Comparison of ENCODE assay signal across 8 mouse cellular contexts in genomic region chr10:58496732-58497131, GRCm38 (mm10). TPM values are rescaled to one million over a fixed set of nuclear protein-coding genes. Genes with fewer than 3 reads are reported as not detected.
DNase-seq lines count a peak whose midpoint lies in the region; ATAC-seq and TF ChIP-seq lines count a peak whose summit lies in the region.

No protein-coding gene starts in this region.

- no peak for TF ChIP-seq RAD21 in MEL (IDR thresholded peaks at IDR 0.05; ENCODE audit: low read depth, low read length)

- H3K79me2 ChIP-seq in MEL (ENCODE audit: control insufficient read depth, insufficient read depth, low read length, poor library complexity), result no peaks in the 10 kb centered on the region; the same call in 1 of the 2 replicates

- no peak for TF ChIP-seq POLR2A in MEL (IDR thresholded peaks at IDR 0.05; ENCODE audit: control insufficient read depth in 1 of 2, insufficient read depth in 1 of 2, low read depth in 1 of 2, low read length in 2 of 2, poor library complexity in 1 of 2)

- peak overlapping the region; percentile 73; the same call in 1 of the 2 replicates for H3K9ac ChIP-seq in liver, embryonic 11.5 days (ENCODE audit: low read depth, low read length)
- peak overlapping the region; percentile 77 for H3K9ac ChIP-seq in MEL (ENCODE audit: control insufficient read depth, low read depth, low read length, poor library complexity, severe bottlenecking)
- H3K9ac ChIP-seq in hindbrain, embryonic 15.5 days, result peak overlapping the region; percentile 55; the same call in 1 of the 2 replicates

- peaks cover 13% of the 10 kb centered on the region for H3K36me3 ChIP-seq in liver, embryonic 11.5 days (ENCODE audit: control insufficient read depth, insufficient read depth, low read length)
- H3K36me3 ChIP-seq in MEL (ENCODE audit: control insufficient read depth in 1 of 2, insufficient read depth in 2 of 2, low read length in 2 of 2), result peaks cover 3 to 29% of the 10 kb centered on the region in 2 experiments
- H3K36me3 ChIP-seq in hindbrain, embryonic 15.5 days, result peaks cover 26% of the 10 kb centered on the region

- H3K27ac ChIP-seq in liver, embryonic 11.5 days (ENCODE audit: low read depth, low read length), result peak overlapping the region; percentile 76; the same call in 1 of the 2 replicates
- H3K27ac ChIP-seq in MEL (ENCODE audit: control insufficient read depth, low read depth, low read length), result no peak overlapping the region
- H3K27ac ChIP-seq in hindbrain, embryonic 15.5 days (replicated peaks), result 0 out of 2 replicates have a peak overlapping the region, but pooled peaks have one; percentile 84

- peak overlapping the region; percentile 75 for H3K4me3 ChIP-seq in liver, embryonic 11.5 days (ENCODE audit: low read depth, low read length)
- H3K4me3 ChIP-seq in MEL (ENCODE audit: control insufficient read depth in 1 of 2, insufficient read depth in 1 of 2, low read depth in 2 of 2, low read length in 2 of 2), result peak overlapping the region; percentile 65 to 82; a peak in 3 of 4 replicates
- peak overlapping the region; percentile 61; the same call in 1 of the 2 replicates for H3K4me3 ChIP-seq in hindbrain, embryonic 15.5 days

- no peak for ATAC-seq in liver, embryonic 11.5 days (replicated peaks; ENCODE audit: low FRiP score)
- ATAC-seq in hindbrain, embryonic 15.5 days (ENCODE audit: low FRiP score, low read depth), result no peak

- peaks cover 3% of the 10 kb centered on the region; the same call in 1 of the 2 replicates for H3K4me1 ChIP-seq in liver, embryonic 11.5 days (replicated peaks; ENCODE audit: control insufficient read depth, insufficient read depth, low read length)
- H3K4me1 ChIP-seq in MEL (ENCODE audit: control insufficient read depth in 1 of 2, insufficient read depth in 2 of 2, low read length in 2 of 2), result no peaks in the 10 kb centered on the region; a peak in 2 of 4 replicates
- peaks cover 15% of the 10 kb centered on the region for H3K4me1 ChIP-seq in hindbrain, embryonic 15.5 days (replicated peaks)

- no peak for TF ChIP-seq CTCF in MEL (IDR thresholded peaks at IDR 0.05 in 2 of 3, conservative IDR thresholded peaks at IDR 0.05 in 1 of 3; ENCODE audit: control insufficient read depth in 1 of 3, insufficient read depth in 1 of 3, low read depth in 2 of 3, low read length in 3 of 3, poor library complexity in 1 of 3, severe bottlenecking in 1 of 3)

- H3K27me3 ChIP-seq in liver, embryonic 11.5 days (replicated peaks; ENCODE audit: control insufficient read depth, insufficient read depth, low read length), result no peaks in the 10 kb centered on the region
- H3K27me3 ChIP-seq in MEL (ENCODE audit: control insufficient read depth in 1 of 2, insufficient read depth in 2 of 2, low read length in 2 of 2), result no peaks in the 10 kb centered on the region
- H3K27me3 ChIP-seq in hindbrain, embryonic 15.5 days, result no peaks in the 10 kb centered on the region

- intact Hi-C loops in gastrocnemius, postnatal 14 days (cut with DNase I; ENCODE audit: low total_unique reads), result loop anchor here (10.0 kb wide), 1 partner anchor 202 kb away; no protein-coding TSS in a partner anchor

- H3K4me2 ChIP-seq in liver, embryonic 11.5 days, result peak overlapping the region; percentile 86
- H3K4me2 ChIP-seq in hindbrain, embryonic 15.5 days, result peak overlapping the region; percentile 65

- H3K9me3 ChIP-seq in liver, embryonic 11.5 days (ENCODE audit: control insufficient read depth, low read length), result no peaks in the 10 kb centered on the region
- H3K9me3 ChIP-seq in MEL (replicated peaks; ENCODE audit: insufficient read depth, low read length), result no peaks in the 10 kb centered on the region
- H3K9me3 ChIP-seq in hindbrain, embryonic 15.5 days, result no peaks in the 10 kb centered on the region

- no peak for DNase-seq in liver, embryonic 11.5 days (ENCODE audit: low spot score)
- DNase-seq in liver (no peak), MEL (ENCODE audit: low read depth, low spot score) (peak; percentile 37)
- peak; percentile 19 for DNase-seq in naive thymus-derived CD4-positive, alpha-beta T cell, adult 2 months (ENCODE audit: low read depth)
- DNase-seq in frontal cortex, postnatal 10 days (ENCODE audit: low spot score in 2 of 2), result no peak
- DNase-seq in gastrocnemius, postnatal 14 days, result no peak
- DNase-seq in frontal cortex, postnatal 36 days (ENCODE audit: low spot score in 2 of 2), result no peak

- TF ChIP-seq EP300 in MEL (IDR thresholded peaks at IDR 0.05; ENCODE audit: low read depth in 1 of 2, low read length in 2 of 2), result no peak

TF ChIP-seq in MEL, 35 proteins besides CTCF, POLR2A, EP300 and RAD21:
- TF ChIP-seq ZMIZ1 (IDR thresholded peaks at IDR 0.05; ENCODE audit: low read depth, low read length), result 0 out of 2 replicates have a peak, but pooled peaks have one; percentile 18
- TF ChIP-seq POLR2AphosphoS5 (IDR thresholded peaks at IDR 0.05; ENCODE audit: borderline replicate concordance, low read depth, low read length), result no peak
- TF ChIP-seq BHLHE40 (IDR thresholded peaks at IDR 0.05; ENCODE audit: borderline replicate concordance, low read depth, low read length), result no peak
- TF ChIP-seq TBP (IDR thresholded peaks at IDR 0.05; ENCODE audit: low read depth, low read length), result peak; percentile 90

RNA-seq across cellular contexts. Expression of gene Ccdc138, which starts 1.0 kb away (rescaled TPM):
- polyA plus RNA-seq in liver, embryonic 11.5 days (2014; fragmentation: Nextera tagmentation; extraction: Ambion mirVana), result 4.9 and 5.3 TPM in 2 replicates
- total RNA-seq in MEL (2012; rRNA removed), result 1.2 and 1.3 TPM in 2 replicates
- polyA plus RNA-seq in MEL (2012; ENCODE audit: insufficient read depth in 1 of 2, insufficient read length in 2 of 2, low read depth in 1 of 2, low replicate concordance in 2 of 2, missing spikeins in 1 of 2), result 1 to 10 TPM in 1 of 2 experiments, not detected in 1; 1.3 TPM
- 8.3 and 9.1 TPM in 2 replicates for polyA plus RNA-seq in hindbrain, embryonic 15.5 days (2015; fragmentation: Nextera tagmentation; extraction: Ambion mirVana)
- total RNA-seq in gastrocnemius, postnatal 14 days (2021), result under 1 TPM; 0.35 to 0.74 TPM

RNA-seq across cellular contexts. Expression of gene Ranbp2, which starts 50.0 kb away (rescaled TPM):
- 38.1 and 38.5 TPM in 2 replicates for polyA plus RNA-seq in liver, embryonic 11.5 days (2014; fragmentation: Nextera tagmentation; extraction: Ambion mirVana)
- 73.5 and 82.4 TPM in 2 replicates for total RNA-seq in MEL (2012; rRNA removed)
- 100 to 1,000 TPM in 1 of 2 experiments, 10 to 100 TPM in 1; 52.3 to 114 TPM for polyA plus RNA-seq in MEL (2012; ENCODE audit: insufficient read depth in 1 of 2, insufficient read length in 2 of 2, low read depth in 1 of 2, low replicate concordance in 2 of 2, missing spikeins in 1 of 2)
- polyA plus RNA-seq in hindbrain, embryonic 15.5 days (2015; fragmentation: Nextera tagmentation; extraction: Ambion mirVana), result 13.5 and 14.6 TPM in 2 replicates
- 10 to 100 TPM; 45.3 to 45.6 TPM for total RNA-seq in gastrocnemius, postnatal 14 days (2021)

Comparison
In these comparisons a context has a peak if more than half of its experiments do, and no peak if none do; other contexts are left out.
1. DNase-seq: peak in MEL (single experiment) and naive thymus-derived CD4-positive, alpha-beta T cell, adult 2 months (single experiment); none in liver, embryonic 11.5 days (single experiment), liver (single experiment), frontal cortex, postnatal 10 days (0 of 2), gastrocnemius, postnatal 14 days (single experiment) and frontal cortex, postnatal 36 days (0 of 2).
2. Peak in every context shown above with its lines, with median percentiles within 50 percentile points of each other: H3K4me3 ChIP-seq and H3K9ac ChIP-seq.